Mouse (Mus musculus) v-Abl transformed pro-B cells (cell line): ENCODE measurements around the gene H2afy2.

Experiments
- in situ Hi-C, 2 experiments: fragments of 400-800 bp; cut with MboI; formaldehyde crosslinking; loops; one replicate each; pipeline ENCODE4 v1.15.1; 2025; ENCODE audit not compliant: unreplicated experiment in 2 of 2

Gene H2afy2

GRCm38 (mm10) chr10:61736671-61737078 is 47.3 kb downstream of the H2afy2 start:
- in situ Hi-C loops = loop anchor here in 1 of 2 experiments (25.0 kb wide), 1 partner anchor 949 kb away; no protein-coding TSS in a partner anchor

DNA sequence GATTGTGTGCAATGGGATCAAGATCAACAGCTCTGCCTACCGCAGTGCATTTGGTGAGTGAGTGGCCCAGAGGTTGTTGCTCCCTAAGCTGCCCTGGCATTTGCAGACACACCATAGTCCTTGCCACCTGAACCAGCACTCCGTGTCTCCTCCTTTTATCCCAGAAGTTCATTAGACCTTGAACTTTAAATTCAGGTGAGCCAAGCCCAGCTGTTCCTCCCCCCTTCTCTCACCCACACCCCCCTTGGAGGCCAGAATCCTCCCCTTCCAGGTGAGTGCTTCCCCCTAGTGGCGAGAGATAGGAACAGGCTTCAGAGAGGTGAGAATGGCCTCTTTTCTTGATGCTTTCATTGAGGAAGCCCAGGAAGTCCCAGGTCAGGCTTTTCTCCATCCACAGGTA is 49.6 kb downstream of the H2afy2 start:
- in situ Hi-C loops = loop anchor here in 1 of 2 experiments (25.0 kb wide), 1 partner anchor 947 kb away; no protein-coding TSS in a partner anchor

GRCm38 (mm10) chr10:61730171-61730570 is 53.8 kb downstream of the H2afy2 start:
- in situ Hi-C loops = loop anchor here in 1 of 2 experiments (25.0 kb wide), 1 partner anchor 943 kb away; no protein-coding TSS in a partner anchor

GRCm38 (mm10) chr10:61729181-61729580 is 54.8 kb downstream of the H2afy2 start:
- in situ Hi-C loops = loop anchor here in 1 of 2 experiments (25.0 kb wide), 1 partner anchor 942 kb away; no protein-coding TSS in a partner anchor

GRCm38 (mm10) chr10:61723271-61723670 is 60.7 kb downstream of the H2afy2 start:
- in situ Hi-C loops = no loop called here

DNA sequence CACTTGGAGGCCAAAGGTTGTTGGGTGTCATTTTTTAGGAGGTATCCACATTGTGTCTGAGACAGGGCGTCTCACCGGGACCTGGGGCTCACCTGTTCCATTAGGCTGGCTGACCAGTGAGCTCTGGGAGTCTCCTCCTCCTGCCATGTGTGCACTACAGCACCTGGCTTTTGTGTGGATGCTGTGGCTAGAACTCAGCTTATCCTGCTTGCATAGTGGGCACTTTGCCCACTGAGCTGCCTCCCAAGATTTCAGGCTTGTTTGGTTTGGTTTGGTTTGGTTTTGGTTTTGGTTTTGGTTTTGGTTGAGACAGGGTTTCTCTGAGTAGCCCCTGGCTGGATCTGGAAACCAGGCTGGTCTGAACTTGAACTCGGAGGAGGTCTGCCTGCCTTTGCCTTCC is 61.7 kb downstream of the H2afy2 start:
- in situ Hi-C loops = no loop called here

DNA sequence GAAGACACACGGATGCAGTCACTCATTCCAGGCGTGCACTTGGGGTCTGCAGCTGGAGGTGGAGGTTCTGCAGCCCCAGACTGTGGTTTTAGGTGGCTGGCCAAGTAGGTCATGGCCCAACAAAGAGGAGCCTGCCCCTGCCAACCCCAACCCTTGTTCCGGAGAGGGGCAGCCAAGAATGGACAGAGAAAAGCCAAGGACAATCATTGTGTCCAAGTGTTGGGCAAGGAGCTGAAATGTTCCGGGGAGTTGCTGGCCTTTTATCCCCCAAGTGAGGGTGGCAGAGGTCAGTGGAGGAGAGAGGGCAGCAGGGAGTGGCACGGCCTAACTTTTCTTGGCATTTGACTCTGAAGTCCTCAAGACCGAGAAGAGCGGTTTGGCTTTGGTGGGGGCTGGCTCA is 63.6 kb downstream of the H2afy2 start:
- in situ Hi-C loops = no loop called here

GRCm38 (mm10) chr10:61717406-61718296 is 66.3 kb downstream of the H2afy2 start:
- in situ Hi-C loops = no loop called here

GRCm38 (mm10) chr10:61715996-61716864 is 67.7 kb downstream of the H2afy2 start:
- in situ Hi-C loops = no loop called here

DNA sequence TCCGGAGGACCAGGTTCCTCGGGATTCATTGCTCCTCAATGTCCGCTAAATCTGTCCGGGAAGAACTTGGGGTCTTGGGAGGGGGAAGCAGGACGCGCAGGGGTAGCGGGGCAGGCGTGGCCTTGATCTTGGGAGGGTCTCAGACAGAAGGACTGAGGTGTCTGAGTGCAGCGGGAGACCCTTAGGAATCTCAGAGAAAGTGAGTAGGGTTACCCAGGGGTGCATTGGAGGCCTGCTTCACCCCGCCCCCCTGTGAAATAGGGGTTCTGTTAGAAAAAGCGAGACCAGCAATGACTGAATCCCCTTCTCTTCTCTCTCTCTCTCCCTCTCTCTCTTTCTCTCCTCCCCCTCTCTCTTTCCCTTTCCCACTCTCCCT is 68.5 kb downstream of the H2afy2 start:
- in situ Hi-C loops = no loop called here

GRCm38 (mm10) chr10:61714771-61715461 is 69.0 kb downstream of the H2afy2 start, which contains the start of gene Aifm2:
Gene Aifm2 (plus strand): TSS chr10:61715263.
- in situ Hi-C loops = no loop called here

GRCm38 (mm10) chr10:61714146-61714545 is 69.8 kb downstream of the H2afy2 start:
- in situ Hi-C loops = no loop called here

- in situ Hi-C loops = no loop called here
Measured at GRCm38 (mm10) chr10:61713601-61714000, 70.3 kb downstream of the H2afy2 start.

- in situ Hi-C loops = no loop called here
Measured at GRCm38 (mm10) chr10:61706412-61707375, 77.3 kb downstream of the H2afy2 start.

GRCm38 (mm10) chr10:61704663-61705062 is 79.3 kb downstream of the H2afy2 start:
- in situ Hi-C loops = no loop called here

- in situ Hi-C loops = loop anchor here (25.0 kb wide), 3 partner anchors 765 to 1810 kb away; partner anchors contain the start of gene Dnajb12 (in 1 of the 2)
Measured at GRCm38 (mm10) chr10:61697028-61697427, 86.9 kb downstream of the H2afy2 start.

GRCm38 (mm10) chr10:61696560-61696823 is 87.5 kb downstream of the H2afy2 start:
- in situ Hi-C loops = loop anchor here (25.0 kb wide), 3 partner anchors 766 to 1809 kb away; partner anchors contain the start of gene Dnajb12 (in 1 of the 2)

GRCm38 (mm10) chr10:61695703-61696559 is 88.0 kb downstream of the H2afy2 start:
- in situ Hi-C loops = loop anchor here (25.0 kb wide), 3 partner anchors 766 to 1809 kb away; partner anchors contain the start of gene Dnajb12 (in 1 of the 2)
